Mouse (Mus musculus): ENCODE data around the gene Cyp3a41b.
"Not testable (repeated sequence)": the region's sequence is repeated elsewhere in the genome, so short reads cannot be mapped to it uniquely, and the experiment has no call there.

Cyp3a41b gene

DNA sequence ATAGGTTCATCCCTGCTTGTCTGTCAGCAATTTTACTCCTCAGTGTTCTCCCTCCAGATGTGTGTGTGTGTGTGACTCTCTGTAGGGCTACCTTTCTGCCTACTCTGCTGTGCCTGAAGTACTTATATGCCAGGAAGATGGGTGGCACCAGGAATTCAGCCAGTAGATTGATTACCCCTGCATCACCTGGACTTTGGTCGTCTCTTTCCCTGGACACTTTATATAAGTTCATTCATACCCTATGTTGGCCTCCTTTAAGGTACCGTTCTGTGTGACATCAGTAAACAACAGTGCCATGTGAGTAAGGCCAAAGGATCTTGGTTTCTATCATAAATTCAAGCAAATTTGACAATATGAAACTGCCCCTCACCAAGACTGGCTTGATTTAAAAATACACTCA lies at the start of gene Cyp3a41b:
Cyp3a41b (minus strand) TSS at position 101 of the 400 bp plus-strand sequence.
- not testable (repeated sequence) for DNase-seq

DNA sequence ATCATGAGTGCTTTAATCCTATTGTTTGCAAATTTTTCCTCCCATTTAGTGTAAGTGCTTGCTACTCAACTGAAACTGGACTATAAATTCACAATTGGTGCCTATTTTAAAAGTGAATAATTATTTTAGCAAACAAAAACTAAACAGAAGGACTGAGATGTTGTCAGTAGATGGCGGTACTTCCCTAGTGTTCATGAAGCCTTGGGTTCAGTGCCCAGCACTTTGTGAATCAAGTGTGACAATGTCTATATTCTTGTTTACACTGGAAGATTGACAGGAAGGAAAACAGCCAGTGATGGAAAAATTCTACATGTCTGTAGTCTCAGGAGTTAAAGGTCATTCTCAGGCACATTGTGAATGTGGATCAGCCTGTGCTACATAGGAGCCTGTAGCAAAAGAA lies 47.8 kb upstream of the Cyp3a41b start:
- DNase-seq = not testable (repeated sequence)

DNA sequence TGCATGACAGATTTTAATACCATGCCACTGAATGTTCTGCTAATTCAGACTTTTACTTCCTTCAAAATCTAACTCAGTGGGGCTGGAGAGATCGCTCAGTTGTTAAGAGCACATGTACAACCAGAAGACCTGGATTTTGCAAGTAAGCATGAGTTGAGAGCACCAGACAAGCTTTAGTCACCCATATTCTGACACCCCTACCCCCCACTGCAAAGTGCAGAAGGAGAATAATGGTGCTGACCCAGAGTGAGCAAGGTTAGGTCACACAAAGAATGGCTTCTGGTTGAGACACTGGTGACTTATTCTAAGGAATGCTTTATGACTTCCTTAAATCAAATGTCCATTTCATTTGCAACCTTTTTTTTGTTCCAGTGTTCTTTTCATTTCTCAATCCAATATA lies 20.4 kb upstream of the Cyp3a41b start:
- not testable (repeated sequence) for DNase-seq

DNA sequence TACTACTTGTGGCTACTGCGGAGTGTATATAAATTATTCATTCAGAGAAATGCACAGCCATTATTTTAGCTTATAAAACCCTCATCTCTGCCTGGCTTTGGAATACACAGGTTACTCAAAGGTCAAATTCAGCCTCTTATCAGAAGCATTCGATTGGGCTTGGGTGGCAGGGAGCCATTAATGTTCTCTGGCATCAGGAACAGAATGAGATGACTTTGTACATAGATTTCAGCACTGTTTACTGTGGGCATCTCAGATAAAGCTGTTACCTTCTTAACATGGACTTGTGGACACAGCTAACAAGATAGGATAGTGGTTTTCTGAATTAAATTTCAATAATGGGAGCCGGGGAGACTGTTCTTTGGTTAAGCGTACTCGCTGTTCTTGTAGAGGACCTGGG lies 13.3 kb upstream of the Cyp3a41b start:
- DNase-seq = not testable (repeated sequence)

DNA sequence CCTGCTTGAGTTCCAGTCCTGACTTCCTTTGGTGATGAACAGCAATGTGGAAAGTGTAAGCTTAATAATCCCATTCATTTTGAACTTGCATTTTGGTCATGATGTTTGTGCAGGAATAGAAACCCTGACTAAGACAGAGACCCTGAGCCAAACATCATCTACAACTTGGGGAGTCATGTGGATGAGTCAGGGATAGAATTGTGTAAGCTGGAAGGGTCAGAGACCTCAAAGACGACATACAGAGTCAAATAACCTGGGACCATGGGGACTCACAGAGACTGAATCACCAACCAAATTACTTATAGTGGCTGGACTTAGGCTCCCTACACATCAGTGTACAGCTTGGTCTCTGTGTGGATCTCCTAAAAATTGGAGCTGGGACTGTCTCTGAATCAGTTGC lies 7.2 kb downstream of the Cyp3a41b start:
- DNase-seq = not testable (repeated sequence)

DNA sequence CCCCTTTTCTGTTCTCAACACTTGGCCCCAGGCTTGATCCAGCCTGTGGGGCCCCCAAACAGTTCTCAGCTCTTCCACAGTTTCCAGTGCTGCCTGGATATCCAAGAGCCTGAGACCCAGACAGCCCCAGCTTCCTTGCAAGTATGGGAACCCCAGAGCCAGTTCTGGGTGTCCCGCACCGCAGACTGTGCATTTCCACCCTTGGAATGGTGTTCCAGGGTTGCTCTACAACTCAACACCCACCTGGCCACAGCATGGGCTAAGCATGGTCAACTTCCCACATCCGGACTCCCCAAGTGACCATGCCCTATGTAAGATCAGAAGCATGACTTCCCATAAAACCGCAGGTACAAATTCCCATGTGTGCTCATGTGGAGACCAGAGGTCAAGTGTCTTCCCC lies 8.9 kb downstream of the Cyp3a41b start:
- DNase-seq = not testable (repeated sequence)

DNA sequence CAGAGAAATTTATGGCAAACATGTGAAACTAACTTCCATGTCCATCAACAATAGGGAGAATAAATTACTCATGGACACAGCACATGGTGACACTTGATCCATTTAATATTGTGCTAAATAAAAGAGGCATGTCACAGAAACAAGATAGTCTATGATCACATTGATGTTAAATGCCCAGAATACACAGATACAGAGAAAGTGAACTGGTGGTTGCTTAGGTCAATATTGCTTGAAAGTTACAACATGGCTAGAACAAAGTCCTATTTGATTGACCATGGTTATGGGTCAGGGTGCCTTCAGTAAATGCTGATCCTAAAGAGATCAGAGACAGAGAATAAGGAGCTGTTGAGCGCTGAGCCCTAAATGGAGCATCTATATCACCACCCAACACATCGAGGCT lies 12.6 kb downstream of the Cyp3a41b start:
- DNase-seq = not testable (repeated sequence)
